Mouse (Mus musculus) left cerebral cortex, adult 2 months (tissue): ENCODE data around the gene Arl8a. TPM values are rescaled to one million over a fixed set of nuclear protein-coding genes. Genes with fewer than 3 reads are reported as not detected.

Experiments used
- DNase-seq, 2 experiments: peaks; one replicate each; pipeline ENCODE4 v3.0.0; 2021 to 2022; ENCODE audit warnings: low spot score in 2 of 2, mixed read lengths in 1 of 2; ENCODE audit errors: extremely low spot score in 1 of 2
- H3K27ac ChIP-seq: fragments of 200-600 bp; 2 replicates; pipeline ENCODE4 v1.8.1; 2022
- H3K4me3 ChIP-seq: fragments of 200-600 bp; 2 replicates; pipeline ENCODE4 v1.8.1; 2022
- CTCF ChIP-seq: fragments of 200-600 bp; IDR thresholded peaks from 2 replicates; pipeline ENCODE4 v1.8.1; 2022; ENCODE audit warnings: antibody characterized with exemption, mild to moderate bottlenecking, moderate library complexity
- intact Hi-C: fragments of 180-260 bp; cut with DNase I; formaldehyde crosslinking; loops from one replicate; pipeline ENCODE4 v1.15.1; 2025
- total RNA-seq, 2 experiments: library from RNA; stranded (reverse); gene quantifications; 2 replicates each; pipeline ENCODE4 v1.2.3; 2021

Gene Arl8a
- total RNA-seq, 2 experiments from 2014 or later, result 262 to 263 TPM

GRCm38 (mm10) chr1:135158633-135159032 is 12.0 kb downstream of the Arl8a start:
- Histone ChIP-seq H3K27ac (peak overlapping the region; percentile 59), H3K4me3 (no peak overlapping the region)
- intact Hi-C loops, result no loop called here
- DNase-seq, result peak in 1 of 2 experiments; percentile 53
- TF ChIP-seq CTCF, result no peak

DNA sequence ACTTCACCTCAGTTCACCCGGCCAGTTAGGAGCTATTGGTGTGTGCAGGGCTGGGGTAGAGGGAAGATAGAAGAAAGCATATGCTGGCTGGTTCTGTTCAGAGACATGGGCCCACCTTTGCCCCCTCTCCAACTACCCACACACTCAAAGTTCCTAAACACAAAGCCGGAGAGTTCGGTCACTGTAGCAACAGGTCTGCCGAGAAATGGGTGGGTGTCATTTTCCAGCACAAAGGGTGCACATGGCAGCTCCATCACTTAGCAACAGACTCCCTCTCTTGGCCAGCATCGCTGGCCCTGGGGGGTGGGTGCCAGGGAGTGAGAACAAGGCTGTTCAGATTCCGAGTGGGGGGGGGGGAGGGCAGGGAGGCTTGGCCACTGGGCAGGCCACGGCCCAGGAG is 12.4 kb downstream of the Arl8a start:
- intact Hi-C loops, result no loop called here
- peak in 1 of 2 experiments; percentile 66 for DNase-seq
- no peak for TF ChIP-seq CTCF
- no peak overlapping the region for H3K4me3 ChIP-seq
- no peak overlapping the region for H3K27ac ChIP-seq

GRCm38 (mm10) chr1:135159556-135160123 is 13.0 kb downstream of the Arl8a start:
- Histone ChIP-seq H3K27ac (peak overlapping the region; percentile 24), H3K4me3 (no peak overlapping the region)
- no peak for TF ChIP-seq CTCF
- no peak for DNase-seq
- intact Hi-C loops, result no loop called here

GRCm38 (mm10) chr1:135160411-135161050 is 13.9 kb downstream of the Arl8a start:
- no peak for TF ChIP-seq CTCF
- Histone ChIP-seq H3K4me3 (no peak overlapping the region), H3K27ac (peak overlapping the region; percentile 24)
- intact Hi-C loops, result no loop called here
- no peak for DNase-seq

- Histone ChIP-seq H3K27ac (peak overlapping the region; percentile 53; the same call in 1 of the 2 replicates), H3K4me3 (peak overlapping the region; percentile 18; the same call in 1 of the 2 replicates)
- DNase-seq, result peak in 1 of 2 experiments; percentile 57
- TF ChIP-seq CTCF, result no peak
- intact Hi-C loops, result no loop called here
Measured at GRCm38 (mm10) chr1:135162720-135163119, 16.1 kb downstream of the Arl8a start.

DNA sequence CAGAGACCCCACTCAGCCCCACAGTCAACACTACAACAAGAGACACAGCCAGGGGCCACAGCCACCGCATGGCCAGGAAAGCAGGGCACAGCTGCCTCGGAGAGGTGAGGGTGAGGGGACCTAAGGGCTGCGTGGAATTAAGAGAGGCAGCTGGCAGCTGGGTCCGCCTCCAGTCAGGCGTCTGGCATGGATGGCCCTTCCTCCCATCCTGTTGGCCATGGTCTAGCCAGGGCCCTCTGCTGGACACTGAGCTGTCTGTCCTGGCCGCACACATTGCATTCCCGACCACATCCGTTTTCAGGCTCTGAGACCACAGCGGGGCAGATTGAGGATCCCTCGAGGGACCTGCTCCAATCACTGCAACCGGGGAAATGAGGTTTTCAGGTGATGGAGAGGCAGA is 20.8 kb downstream of the Arl8a start, which contains the start of gene Gpr37l1:
Gene Gpr37l1, minus strand, starts transcription at position 247 of the 400 bp plus-strand sequence.
- TF ChIP-seq CTCF, result peak; percentile 52
- intact Hi-C loops, result loop anchor here (1.0 kb wide), 1 partner anchor 13 kb away; no protein-coding TSS in a partner anchor
- Histone ChIP-seq H3K27ac (peak within 1 kb of the TSS; percentile 76), H3K4me3 (peak within 1 kb of the TSS; percentile 35)
- DNase-seq, result peak in 1 of 2 experiments; percentile 57

DNA sequence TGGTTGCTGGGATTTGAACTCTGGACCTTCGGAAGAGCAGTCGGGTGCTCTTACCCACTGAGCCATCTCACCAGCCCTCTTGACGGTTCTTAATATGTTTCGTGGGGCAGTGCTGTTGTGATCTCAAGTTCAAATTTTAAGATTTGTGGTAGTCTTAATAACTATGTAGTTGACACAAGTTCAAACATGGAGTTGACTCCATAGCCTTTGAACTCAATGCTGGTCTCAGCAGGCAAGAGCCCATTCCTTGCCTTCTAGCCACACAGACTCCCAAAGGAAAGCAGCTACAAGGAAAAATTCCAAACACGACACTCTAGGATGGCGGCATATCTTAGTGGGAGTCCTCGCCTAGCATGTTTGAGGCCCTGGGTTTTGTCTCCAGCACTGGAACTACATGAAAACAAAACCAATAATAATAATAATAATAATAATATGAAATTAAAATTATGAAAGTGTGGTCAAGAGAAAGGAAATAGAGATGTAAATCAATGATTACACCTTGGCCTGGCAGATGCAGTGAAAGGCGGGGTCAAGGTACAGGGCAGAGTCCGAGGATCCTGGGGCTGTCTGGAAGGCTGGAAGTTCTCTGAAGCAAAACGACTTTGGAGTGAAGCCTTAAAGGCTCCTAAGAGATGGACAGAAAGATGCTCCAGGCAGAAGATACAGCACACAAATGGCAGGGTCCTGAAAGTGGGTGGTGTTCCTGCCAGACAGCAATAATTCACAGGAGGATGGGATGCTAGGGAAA is 22.0 kb downstream of the Arl8a start:
- H3K27ac ChIP-seq, result no peak overlapping the region
- intact Hi-C loops, result no loop called here
- DNase-seq, result no peak
- no peak overlapping the region for H3K4me3 ChIP-seq
- no peak for TF ChIP-seq CTCF

DNA sequence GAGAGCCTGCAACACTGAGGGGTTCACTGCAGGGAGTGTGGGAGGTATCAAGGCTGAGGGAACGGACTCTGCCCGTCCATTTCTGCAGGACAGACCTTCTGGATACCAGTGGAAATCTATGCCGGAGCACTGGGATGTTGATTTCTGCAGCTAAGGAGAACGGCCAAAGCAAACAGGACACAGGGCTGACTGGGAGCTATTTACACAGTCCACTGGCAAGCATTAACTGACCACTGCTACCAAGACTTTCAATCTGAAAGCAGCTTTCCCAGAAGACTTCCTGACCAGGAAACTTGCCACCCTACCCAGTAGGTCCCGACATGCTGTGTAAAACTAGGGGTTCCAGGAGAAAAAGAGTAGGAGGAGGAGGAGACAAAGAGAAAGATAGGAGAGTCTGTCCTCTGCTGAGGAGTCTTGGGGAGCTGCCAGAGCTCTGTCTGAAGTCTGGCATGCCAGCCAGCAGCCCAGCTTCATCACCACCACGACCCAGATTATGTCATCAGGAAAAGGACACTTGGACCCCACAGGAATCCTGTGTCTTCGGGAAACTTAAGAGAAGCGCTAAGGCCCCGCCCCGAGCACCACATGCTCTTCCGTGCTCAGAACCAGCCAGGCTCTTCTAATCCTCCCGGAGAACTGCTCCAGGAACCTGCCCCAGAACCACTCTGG is 23.1 kb downstream of the Arl8a start:
- intact Hi-C loops, result loop anchor here (10.0 kb wide), 1 partner anchor 525 kb away; no protein-coding TSS in a partner anchor
- TF ChIP-seq CTCF, result no peak
- H3K27ac ChIP-seq, result no peak overlapping the region
- no peak overlapping the region for H3K4me3 ChIP-seq
- no peak for DNase-seq

- intact Hi-C loops, result loop anchor here (10.0 kb wide), 1 partner anchor 525 kb away; no protein-coding TSS in a partner anchor
- no peak overlapping the region for H3K27ac ChIP-seq
Measured at GRCm38 (mm10) chr1:135170299-135170698, 23.7 kb downstream of the Arl8a start.

DNA sequence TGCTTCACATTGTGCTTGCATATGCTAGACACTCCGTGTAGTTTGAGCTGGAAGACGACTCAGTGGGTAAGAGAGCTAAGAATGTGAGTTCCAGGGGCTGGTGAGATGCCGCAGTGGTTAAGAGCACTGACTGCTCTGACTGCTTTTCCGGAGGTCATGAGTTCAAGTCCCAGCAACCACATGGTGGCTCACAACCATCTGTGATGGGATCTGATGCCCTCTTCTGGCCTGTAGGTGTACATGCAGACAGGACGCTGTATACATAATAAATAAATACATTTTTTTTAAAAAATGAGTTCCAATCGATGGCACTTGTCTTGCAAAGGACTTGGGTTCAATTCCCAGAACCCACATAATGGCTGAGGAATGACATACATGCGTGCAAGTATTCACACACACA is 24.6 kb downstream of the Arl8a start:
- no peak for DNase-seq
- H3K4me3 ChIP-seq, result no peak overlapping the region
- peak; percentile 39 for TF ChIP-seq CTCF
- H3K27ac ChIP-seq, result no peak overlapping the region
- intact Hi-C loops, result loop anchor here (10.0 kb wide), 1 partner anchor 524 kb away; no protein-coding TSS in a partner anchor

More at GRCm38 (mm10) chr1:135170299-135170698, 23.7 kb downstream of the Arl8a start:
- no peak overlapping the region for H3K4me3 ChIP-seq
- TF ChIP-seq CTCF, result no peak
- no peak for DNase-seq

DNA sequence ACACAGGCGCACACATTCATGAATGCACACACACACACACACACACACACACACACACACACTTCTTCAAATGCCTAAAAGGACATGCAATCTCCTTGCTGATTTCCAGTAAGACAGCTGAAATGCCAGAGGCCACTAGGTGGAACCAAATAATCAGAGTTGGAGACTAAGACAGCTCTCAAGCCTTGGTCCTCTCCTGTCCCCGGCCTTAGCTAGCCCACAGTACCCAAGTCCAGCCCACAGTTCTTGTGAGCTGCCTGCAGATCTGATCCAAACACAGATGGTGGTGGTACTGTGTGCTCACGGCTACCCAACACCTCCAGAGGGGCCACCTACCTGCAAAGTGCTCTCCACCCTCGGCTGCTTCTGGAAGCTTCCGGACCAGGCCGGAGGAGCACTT is 25.4 kb downstream of the Arl8a start:
- intact Hi-C loops, result loop anchor here (1.0 to 10.0 kb wide), 3 partner anchors 87 to 523 kb away; no protein-coding TSS in a partner anchor
- Histone ChIP-seq H3K27ac (no peak overlapping the region), H3K4me3 (no peak overlapping the region)
- peak; percentile 66 for TF ChIP-seq CTCF
- peak; percentile 56 to 59 for DNase-seq
